In genomic region chrX:41614920-41615319, GRCm38 (mm10) we compare ENCODE assay signal across 8 mouse cellular contexts.
DNase-seq lines count a peak whose midpoint lies in the region; ATAC-seq lines count a peak whose summit lies in the region.

No protein-coding gene starts in this region.

- peak; percentile 58; the same call in 1 of the 2 replicates for ATAC-seq in megakaryocyte progenitor cell, adult 5-6 weeks (replicated peaks; ENCODE audit: poor library complexity)
- ATAC-seq in erythroid progenitor cell, adult 5-6 weeks (replicated peaks; ENCODE audit: low FRiP score, poor library complexity, severe bottlenecking), result no peak

- peak; percentile 11 for DNase-seq in cerebellum, adult 9-10 months
- DNase-seq in cerebellum, adult 8-10 months, result no peak
- DNase-seq in left cerebral cortex, adult 11 months (ENCODE audit: low spot score), result peak; percentile 8
- no peak for DNase-seq in left cerebral cortex, adult 8-10 months (ENCODE audit: low spot score in 2 of 2)
- peak; percentile 45 for DNase-seq in adrenal gland, postnatal 14 days
- peak; percentile 23 to 31 for DNase-seq in kidney, adult 8-10 months

Comparison
In these comparisons a context has a peak if more than half of its experiments do, and no peak if none do; other contexts are left out.
1. DNase-seq: peak in cerebellum, adult 9-10 months (single experiment), left cerebral cortex, adult 11 months (single experiment), adrenal gland, postnatal 14 days (single experiment) and kidney, adult 8-10 months (2 of 2); none in cerebellum, adult 8-10 months (single experiment) and left cerebral cortex, adult 8-10 months (0 of 2).